Mouse (Mus musculus) layer of hippocampus, postnatal 14 days (tissue): ENCODE data around the gene Sgcd. TPM values are rescaled to one million over a fixed set of nuclear protein-coding genes. Genes with fewer than 3 reads are reported as not detected.
A peak's percentile ranks its signal among the peaks of the same experiment; 100 is the strongest.

ENCODE experiments used
- DNase-seq, 2 experiments: peaks; one replicate each; pipeline ENCODE4 v3.0.0; 2021 to 2022; ENCODE audit warnings: low spot score in 2 of 2, mixed read lengths in 1 of 2
- long read RNA-seq, 2 experiments: library from polyadenylated mRNA; stranded (forward); transcript quantifications; one replicate each; pipeline ENCODE4 v2.0.0; 2021
- total RNA-seq, 2 experiments: library from RNA; stranded (reverse); gene quantifications; 2 replicates each; pipeline ENCODE4 v1.2.3; 2021

Sgcd gene
- total RNA-seq, result 10 to 100 TPM in 1 of 2 experiments, 1 to 10 TPM in 1; 9.9 to 18.7 TPM
- long read RNA-seq, experiment 1, partial matches to known transcripts, result 1 of 1 reads
- long read RNA-seq, experiment 1, other reads (novel, unspliced or antisense), result 0 of 1 reads
- long read RNA-seq, experiment 2, partial matches to known transcripts, result 0 of 2 reads
- long read RNA-seq, experiment 2, other reads (novel, unspliced or antisense), result 2 of 2 reads

DNA sequence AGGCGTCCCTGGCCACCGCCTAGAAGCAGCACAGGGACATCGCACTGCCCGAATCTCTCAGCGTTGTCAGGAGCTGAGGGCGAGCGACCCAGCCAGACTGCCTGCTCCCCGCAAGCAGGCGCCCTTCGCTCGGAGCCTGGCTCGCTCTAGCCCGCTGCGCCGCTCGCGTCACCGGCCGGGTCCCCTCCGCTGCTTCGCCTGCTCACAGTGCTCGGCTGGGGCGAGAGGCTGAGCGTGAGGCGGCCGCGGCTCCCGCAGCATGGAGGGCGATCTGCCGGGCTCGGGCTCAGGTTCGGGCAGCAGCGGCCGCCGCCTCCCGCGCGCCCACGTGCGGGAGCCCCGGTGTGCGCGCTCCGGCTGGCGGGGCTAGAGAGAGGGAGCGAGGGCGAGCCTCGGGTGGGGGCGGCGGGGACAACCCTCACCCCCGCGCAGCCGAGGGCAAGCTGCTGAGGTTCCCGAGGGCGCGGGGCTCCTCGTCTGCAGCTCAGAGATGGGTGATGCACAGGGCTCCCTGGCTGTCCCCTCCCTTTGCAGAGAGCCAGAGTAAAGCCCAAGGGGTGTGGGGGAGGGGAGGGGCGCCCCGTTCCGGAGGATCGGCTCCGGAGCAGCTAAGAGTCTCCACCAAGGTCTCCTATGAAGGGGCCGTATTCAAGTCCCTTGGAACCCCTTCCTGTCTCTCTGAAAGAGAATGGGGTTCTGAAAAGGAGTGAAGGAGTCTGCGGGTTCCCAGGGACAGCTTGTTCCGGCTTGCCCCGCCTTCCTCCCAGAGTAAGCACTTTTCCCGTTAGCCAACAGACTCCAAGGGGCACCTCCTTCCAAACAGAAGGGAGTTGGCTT, at the start of gene Sgcd:
Gene Sgcd (minus strand): TSS at position 273 of the 837 bp plus-strand sequence.
- DNase-seq, result peak; percentile 57 to 66

DNA sequence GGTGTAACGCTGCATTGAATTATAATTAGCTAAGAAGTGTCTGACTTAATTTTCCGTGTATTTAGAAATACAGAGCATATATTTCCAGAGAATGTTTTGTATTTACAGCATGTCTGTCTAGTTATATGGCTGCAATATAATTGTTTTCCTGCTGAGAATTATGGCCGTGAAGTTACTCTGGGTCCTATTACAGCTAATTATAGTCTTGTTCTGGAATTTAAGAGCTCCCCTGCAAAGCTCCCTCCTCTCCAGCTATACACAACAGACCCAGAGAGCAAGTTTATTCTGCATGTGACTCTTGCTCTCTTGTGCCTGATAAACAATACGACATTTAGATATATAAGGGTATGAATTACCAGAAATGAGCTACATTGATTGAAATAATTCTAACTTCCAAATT, 49.3 kb upstream of the Sgcd start:
- DNase-seq, result no peak

DNA sequence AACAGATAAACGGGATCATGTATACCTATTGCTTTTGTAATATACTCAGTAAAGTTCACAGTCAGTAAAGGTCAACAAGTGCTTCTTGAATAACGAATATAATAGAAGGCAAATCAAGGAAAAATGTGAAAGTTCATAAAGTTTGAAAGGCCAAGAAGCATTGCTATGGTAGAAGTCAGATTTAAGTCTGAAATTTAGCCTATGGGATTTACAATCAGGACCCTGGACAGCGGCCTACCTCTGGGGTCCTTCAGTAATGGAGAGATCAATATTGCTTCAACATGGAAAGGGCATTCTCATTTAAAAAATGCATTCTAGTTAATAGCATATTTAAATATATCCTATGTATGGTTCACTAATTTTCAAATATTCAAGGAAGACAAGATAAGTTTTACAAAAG, 24.1 kb upstream of the Sgcd start:
- no peak for DNase-seq

DNA sequence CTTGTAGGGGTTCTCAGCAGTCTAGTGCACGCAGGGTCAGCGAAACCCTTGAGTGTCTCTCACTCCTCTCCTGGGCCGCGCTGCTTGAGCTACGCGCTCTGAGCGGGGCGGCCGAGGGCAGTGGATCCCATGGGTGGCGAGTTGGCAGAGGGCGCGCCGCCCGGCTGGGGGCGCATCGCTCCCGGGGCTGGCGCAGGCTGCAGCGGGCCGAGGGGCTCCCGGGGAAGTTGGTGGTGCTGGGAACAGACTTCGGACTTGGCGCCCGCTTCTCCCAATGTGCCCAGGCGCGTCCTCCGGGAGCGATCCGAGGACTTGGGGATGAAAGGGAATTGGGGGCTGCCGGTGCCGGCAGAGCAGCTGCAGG, 454 bp downstream of the Sgcd start:
- no peak for DNase-seq

DNA sequence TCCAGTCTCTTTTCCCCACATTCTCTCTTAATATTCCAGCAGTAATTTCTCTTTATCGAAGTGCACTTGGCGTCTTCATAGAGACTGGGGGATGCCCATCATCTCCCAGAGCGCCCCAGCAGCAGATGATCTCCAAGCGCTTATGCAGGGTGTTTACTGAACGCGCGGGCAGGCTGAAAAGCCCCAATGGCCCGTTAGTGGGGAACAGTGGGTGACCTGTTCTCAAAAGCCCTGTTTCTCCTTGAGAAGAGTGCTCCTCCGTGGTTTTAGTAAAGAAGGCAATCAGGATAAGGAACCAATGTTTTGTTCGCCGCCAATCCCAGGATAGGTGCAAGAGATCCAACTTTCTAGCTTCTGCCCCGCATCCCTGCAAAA, 889 bp downstream of the Sgcd start:
- DNase-seq, result peak; percentile 17 to 25

DNA sequence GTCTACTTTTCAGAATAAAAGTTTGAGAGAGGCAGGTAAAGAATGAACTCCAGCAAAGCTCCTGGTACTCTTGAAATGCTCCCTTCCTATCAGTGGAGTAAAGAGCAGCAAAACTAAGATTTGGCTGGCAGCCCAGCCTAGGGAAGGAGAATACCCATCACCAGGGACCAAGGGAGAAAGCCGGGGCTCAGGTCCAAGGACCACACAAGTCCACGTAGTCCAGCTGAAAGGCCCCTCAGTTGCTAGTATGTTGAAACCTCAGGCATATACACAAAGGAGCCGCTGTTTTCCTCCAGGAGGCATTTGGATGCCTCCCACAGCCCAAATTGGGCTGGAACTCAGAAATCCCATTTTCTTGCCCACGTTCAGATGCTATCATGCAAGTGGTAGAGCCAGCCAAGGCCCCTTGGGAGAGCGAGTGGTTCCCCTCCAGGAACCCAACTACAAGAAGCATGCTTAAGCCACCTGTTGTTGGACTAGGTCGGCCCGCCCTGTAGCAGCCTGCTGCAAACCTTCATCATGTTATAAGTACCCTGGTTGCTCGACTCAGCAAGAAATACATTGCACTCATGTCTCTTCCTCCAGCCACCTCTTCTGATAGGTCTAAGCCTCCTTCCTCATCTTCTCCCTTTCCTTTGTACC, 1.4 kb downstream of the Sgcd start:
- peak; percentile 17 to 41 for DNase-seq

DNA sequence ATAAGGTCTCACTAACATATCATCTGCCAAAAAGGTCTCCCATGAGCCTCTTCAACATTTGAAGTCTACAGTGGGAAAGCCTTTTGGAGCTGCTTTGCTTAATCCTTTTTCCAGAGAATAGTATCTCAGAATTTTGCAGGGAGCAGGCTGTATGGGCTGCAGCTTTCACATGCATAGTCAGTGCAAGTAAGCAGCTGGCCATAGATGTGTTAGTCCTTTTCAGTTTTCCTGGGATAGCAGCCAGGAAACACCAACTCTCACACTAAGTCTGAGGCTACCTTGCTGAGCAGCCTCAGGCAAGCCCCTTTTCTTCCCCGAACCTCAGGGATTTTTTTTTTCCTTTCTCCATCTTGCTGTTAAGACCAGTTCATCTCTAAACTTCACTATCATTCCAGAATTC, 6.6 kb downstream of the Sgcd start:
- DNase-seq, result no peak

DNA sequence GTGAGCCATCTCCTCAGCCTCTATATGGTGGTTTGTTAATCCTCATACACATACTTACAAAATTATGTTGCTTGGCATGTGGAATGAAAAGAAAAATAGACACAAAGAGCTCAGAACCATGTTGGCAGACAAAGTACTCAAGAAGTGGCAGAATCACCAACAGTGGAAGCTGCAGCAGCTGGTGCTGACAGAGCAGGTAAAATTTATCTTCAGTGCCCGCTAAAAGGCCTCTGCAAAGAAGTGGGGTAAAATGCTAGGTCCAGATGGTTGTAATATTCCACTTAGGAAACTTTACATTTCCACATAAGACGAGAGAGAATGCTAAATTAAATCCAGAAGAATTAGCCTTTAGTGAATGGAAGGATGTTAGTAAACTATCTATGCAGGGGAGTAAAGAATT, 7.7 kb downstream of the Sgcd start:
- no peak for DNase-seq

DNA sequence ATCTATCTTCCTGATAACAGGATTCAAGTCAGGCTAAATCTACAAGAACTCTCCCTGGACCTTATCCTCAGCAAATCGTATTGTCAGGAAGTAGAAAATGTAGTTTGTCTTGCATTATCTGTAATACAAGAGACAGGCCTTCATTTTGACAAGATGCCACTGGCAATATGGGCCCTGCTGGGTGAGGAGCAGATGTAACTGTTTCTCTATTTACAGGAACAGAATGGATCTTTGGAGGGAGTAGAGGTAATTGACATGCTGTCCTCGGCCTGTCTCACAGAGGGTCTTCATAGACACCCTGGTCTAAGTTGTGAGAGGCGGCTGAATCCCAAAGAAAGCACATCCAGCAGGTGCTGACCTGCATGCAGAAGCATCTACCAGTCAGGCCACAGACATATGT, 35.5 kb downstream of the Sgcd start:
- DNase-seq, result peak in 1 of 2 experiments; percentile 14

DNA sequence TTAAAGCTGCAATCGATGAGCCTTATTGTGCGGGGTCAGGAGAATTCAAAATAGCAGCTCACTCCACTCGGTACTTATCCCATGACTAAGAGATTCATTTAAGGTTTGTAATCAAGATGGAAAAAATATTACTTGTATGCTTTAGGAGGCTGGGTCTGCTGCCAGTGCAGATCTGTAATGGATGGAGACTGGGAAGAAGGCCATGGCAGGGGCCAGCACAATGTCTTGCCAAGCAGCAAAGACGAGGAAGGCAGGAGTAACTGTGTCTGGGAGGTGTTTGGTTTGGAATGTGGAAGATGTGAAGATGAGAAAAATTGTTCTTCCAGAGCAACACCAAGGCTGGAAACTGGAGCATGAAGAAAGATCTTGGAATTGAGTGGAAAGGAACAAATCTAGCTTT, 36.4 kb downstream of the Sgcd start:
- DNase-seq, result no peak

DNA sequence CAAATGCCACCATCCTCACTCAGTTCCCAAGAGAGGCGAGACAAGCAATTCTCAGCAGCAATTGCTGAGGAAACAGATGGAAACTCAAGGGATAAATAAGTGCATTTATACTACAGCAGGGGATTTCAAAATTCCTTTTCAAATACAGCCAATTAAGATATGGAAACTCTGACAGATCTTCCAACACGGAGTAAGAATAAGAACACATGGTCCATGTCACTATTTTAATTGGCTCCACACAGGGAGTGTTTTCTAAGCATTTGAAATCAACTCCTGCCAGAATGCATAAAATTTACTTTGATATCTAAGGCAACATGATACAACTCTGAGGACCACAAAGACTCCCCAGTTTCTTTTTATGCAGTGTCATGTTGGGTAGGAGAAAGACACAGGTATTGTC, 49.0 kb downstream of the Sgcd start:
- DNase-seq, result no peak

DNA sequence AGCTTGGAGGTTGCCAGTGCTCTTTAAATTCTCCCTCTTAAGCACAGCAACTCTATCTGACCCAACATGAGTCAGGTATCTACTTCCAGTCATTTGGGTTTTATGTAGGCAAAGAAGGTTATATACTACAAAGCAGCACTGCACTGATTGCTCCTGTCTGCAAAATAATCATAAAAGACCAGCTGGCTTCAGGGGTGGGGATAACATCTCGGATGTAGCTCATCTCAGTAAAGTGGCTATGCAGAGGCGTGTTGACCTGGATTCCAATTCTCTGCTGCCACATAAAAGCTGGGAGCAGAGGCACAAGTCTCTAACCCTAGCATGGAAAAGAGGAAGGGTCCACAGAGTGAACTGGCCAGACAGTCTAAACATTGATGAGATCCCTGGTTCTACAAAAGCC, 71.2 kb downstream of the Sgcd start:
- DNase-seq, result no peak

DNA sequence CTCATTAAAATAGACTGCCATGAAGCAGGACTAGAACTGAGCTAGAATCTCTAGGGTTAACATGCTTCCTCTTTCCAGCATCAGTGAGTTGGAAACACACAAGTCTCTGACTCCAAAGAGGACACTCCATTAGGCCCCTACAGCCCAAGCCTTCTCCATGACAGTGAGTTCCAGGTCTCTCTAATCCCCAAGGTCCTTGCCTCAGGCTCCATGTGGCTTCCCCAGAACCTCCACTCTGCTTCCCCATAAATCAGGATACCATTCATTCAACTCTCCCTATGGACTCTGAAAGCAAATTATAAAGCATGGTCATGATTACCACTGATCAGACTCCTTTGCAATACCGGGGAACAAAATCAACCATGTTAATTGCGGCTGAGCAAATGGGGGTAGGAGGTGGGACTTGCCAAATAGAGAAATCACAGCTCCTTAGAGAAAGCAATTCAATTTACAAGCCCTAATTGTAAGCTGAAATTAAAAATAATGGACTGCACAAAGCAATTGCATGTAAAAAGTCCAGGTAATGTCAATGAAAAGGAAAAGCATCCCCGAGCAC, 97.1 kb downstream of the Sgcd start:
- no peak for DNase-seq

DNA sequence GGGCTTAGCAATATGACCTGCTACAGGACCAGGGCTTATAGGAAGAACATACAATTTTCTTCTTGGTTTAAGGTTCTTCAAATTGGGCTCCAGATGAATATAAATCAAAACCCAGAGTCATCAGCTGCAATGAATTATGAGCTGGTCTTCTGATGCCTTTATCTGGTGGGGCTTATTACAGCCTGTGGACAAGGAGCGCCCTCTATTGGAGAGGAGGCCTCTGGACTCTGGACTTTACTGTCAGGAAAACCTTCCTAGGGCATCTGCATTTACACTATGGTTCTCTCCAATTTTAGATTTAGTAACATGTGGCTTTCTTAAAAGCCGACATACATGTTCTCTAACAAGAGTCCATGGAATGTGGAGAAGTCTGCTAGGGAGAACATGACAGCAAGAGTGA, 98.5 kb downstream of the Sgcd start:
- DNase-seq, result peak in 1 of 2 experiments; percentile 13

DNA sequence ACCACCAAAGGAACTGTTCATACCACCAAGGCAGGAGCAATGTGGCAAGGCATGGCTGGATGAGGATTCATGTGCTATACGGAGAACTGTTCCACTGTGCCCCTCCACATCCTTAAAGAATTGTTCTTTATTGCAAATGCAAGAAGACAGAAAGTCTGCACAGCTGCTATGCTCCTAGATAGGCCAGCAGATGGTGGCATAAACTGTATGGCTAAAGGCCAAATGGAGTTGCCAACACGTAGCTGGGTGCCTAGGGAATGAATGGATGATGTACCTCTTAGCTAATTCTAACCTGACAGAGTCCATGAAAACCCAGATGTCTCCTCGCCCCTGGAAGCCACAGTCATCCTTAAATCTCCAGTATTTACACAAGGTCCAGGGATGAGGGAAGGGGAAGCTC, 103.5 kb downstream of the Sgcd start:
- DNase-seq, result peak; percentile 37 to 41

DNA sequence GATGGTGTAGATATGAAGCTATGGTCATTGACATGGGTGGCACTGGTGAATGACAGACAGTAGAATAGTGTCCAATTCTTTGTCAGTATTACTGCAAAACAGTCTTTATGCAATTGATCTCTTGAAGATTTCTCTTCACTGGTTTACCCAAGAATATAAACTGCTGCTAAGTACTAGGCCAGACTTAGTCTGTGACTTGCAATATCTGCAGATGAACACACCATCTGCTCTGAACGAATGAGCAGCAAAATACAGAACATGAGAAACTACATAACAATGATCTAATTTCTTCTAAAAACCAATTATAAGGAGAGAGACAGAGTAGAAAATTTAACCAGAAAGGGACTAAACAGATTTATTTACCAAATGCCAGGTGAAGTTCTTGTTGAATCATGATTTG, 105.2 kb downstream of the Sgcd start:
- peak in 1 of 2 experiments; percentile 45 for DNase-seq

DNA sequence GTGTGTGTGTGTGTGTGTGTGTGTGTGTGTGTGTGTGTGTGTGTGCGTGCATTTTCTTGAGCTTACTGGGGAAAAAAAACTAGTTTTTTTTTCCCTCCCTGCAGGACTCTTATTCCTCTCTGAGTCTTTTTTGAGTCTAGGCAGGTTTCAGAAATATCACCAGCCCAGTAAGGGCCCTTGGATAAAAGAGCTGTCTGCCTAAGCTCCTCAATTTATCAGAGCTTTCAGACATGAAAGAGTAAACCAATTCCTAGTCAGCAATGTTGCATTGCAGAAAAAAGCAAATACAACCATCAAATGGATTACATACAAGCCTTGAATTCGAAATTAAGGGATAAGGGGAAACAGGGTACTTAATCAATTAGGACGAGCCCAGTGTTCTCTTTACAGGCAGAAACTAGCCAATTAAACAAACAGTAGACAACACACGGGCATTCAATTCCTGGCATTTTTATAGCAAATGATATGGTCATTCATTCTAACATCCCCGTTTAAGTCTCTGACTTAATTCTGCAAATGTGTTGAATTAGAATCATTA, 112.1 kb downstream of the Sgcd start:
- no peak for DNase-seq

DNA sequence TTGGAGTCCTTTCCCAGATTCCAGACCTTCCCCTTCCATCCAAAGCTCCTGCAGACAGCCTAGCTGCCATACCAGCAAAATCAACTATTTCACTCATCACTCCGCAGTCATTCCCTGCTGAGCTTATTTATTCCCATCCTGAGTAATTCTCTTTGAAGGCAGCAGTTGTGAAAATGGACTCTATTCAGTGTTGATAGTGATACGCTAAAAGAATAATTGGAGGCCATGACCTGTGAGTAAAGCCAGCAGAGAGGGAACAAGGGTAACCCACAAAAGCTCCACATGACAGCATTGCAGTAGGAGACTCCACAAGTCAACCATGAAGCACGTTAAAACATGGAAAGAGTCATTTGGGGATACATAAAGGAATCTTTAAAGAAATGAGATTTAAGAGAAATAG, 142.9 kb downstream of the Sgcd start:
- no peak for DNase-seq

DNA sequence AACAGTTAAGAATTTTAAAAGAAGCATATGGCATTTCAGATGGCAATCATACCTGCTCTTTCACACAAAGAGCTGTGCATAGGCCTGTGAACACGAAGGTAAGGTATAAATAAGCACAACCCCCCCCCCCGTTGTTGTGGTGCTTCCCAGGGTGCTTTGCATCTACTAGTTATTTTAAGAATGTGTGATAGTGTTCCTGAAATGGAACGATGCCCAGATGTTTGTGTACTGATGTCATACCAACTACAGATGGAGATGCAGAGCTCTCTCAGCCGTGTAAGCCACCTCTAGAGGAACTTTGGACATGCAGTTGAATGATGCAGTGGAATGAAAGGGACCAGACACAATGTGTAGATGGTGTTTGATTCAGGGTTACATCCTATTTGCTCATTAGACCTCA, 155.5 kb downstream of the Sgcd start:
- DNase-seq, result no peak

DNA sequence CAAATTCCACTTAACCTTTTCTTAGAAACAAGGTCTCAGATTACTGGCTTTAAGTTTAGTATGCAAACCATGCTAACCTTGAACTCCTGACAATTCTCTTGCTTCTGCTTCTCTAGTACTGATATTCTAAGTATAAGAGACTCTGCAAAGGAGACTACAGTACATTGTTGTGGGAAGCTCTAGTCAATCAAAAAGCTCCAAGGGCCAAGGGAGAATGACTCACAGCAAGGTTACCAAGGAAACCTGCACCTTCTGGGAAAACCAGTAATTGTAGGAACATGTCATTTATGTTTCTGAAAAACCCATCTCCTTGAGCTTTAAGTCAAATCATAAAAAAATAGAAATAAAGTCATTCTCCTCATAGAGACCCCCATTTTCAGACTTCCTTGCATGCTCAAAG, 178.5 kb downstream of the Sgcd start:
- DNase-seq, result no peak

DNA sequence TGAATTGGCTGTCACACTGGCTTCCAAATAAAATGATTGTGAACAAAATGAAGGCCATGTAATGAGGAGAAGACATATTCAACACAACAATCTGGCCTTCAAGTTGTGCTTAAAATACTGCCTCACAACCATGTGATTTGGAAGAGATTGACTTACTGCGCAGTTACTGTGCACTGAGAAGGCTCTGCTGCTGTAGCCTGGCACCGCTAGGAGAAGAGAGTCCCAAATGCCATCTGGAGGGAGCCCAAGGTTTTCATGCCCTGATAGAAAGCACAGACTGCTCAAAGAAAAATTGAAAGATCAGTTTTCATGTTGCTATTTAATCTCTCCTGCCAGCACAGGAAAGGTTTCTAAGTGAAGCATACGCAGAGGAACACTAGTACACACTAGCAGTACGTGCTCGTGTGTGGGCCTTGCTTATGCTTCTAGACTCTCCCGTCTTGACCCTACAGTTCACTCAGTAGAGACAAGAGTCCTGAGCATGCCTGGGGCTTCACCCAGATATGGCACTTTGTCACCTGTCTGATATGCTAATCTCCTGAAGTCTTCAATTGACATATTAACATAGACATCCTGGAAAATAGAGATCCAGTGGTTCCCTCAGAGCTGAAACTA, 184.6 kb downstream of the Sgcd start:
- peak; percentile 10 to 55 for DNase-seq

DNA sequence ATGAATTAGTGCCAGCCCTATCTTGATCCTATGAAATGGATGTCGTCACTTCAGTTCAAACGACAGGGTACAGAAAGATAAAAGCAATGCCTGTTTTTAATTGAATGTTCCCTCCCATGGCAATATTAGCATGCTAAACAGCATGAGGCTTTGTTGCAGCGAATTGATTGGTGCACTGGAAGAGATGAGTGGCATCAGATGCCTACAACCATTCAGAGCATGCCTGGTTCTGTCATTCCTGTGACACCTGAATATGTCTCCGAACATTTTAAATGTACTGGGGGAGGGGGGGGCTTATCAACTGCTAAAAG, 210.9 kb downstream of the Sgcd start:
- no peak for DNase-seq
